Mouse (Mus musculus): ENCODE measurements around the gene Map4k2.

Gene Map4k2

GRCm38 (mm10) chr19:6375423-6376254, 34.7 kb downstream of the Map4k2 start:
- in situ Hi-C loops (cut with MseI, MboI), result no loop called here

- in situ Hi-C loops (cut with MseI, MboI), result no loop called here
Observed at GRCm38 (mm10) chr19:6376255-6376564, 35.3 kb downstream of the Map4k2 start.

- in situ Hi-C loops (cut with MseI, MboI), result no loop called here
Observed at GRCm38 (mm10) chr19:6376643-6377042, 35.7 kb downstream of the Map4k2 start.

GRCm38 (mm10) chr19:6377327-6378040, 36.5 kb downstream of the Map4k2 start:
- in situ Hi-C loops (cut with MseI, MboI), result no loop called here

GRCm38 (mm10) chr19:6380411-6381166, 39.7 kb downstream of the Map4k2 start:
- in situ Hi-C loops (cut with MseI, MboI), result no loop called here

GRCm38 (mm10) chr19:6381238-6381637, 40.3 kb downstream of the Map4k2 start:
- in situ Hi-C loops (cut with MseI, MboI), result no loop called here

- in situ Hi-C loops (cut with MseI, MboI), result no loop called here
Observed at GRCm38 (mm10) chr19:6382323-6382924, 41.5 kb downstream of the Map4k2 start.

- in situ Hi-C loops (cut with MseI, MboI), result no loop called here
Observed at GRCm38 (mm10) chr19:6383470-6383869, 42.5 kb downstream of the Map4k2 start.

GRCm38 (mm10) chr19:6384128-6384527, 43.2 kb downstream of the Map4k2 start, which contains the start of gene Pygm:
Gene Pygm (plus strand): TSS chr19:6384399.
- in situ Hi-C loops (cut with MseI, MboI), result no loop called here

- in situ Hi-C loops (cut with MseI, MboI), result no loop called here
Observed at GRCm38 (mm10) chr19:6384954-6385353, 44.0 kb downstream of the Map4k2 start.

- in situ Hi-C loops (cut with MseI, MboI), result no loop called here
Observed at GRCm38 (mm10) chr19:6385419-6385818, 44.5 kb downstream of the Map4k2 start.

- in situ Hi-C loops (cut with MseI, MboI), result no loop called here
Observed at GRCm38 (mm10) chr19:6385821-6386220, 44.9 kb downstream of the Map4k2 start.

- in situ Hi-C loops (cut with MseI, MboI), result no loop called here
Observed at GRCm38 (mm10) chr19:6386234-6386633, 45.3 kb downstream of the Map4k2 start.

- in situ Hi-C loops (cut with MseI, MboI), result no loop called here
Observed at GRCm38 (mm10) chr19:6388006-6388405, 47.1 kb downstream of the Map4k2 start.

- in situ Hi-C loops (cut with MseI, MboI), result no loop called here
Observed at GRCm38 (mm10) chr19:6389803-6390202, 48.9 kb downstream of the Map4k2 start.

- in situ Hi-C loops (cut with MseI, MboI), result no loop called here
Observed at GRCm38 (mm10) chr19:6390251-6390650, 49.3 kb downstream of the Map4k2 start.

GRCm38 (mm10) chr19:6392743-6393393, 51.9 kb downstream of the Map4k2 start:
- in situ Hi-C loops (cut with MseI, MboI), result no loop called here

GRCm38 (mm10) chr19:6393637-6394036, 52.7 kb downstream of the Map4k2 start:
- in situ Hi-C loops (cut with MseI, MboI), result no loop called here

- in situ Hi-C loops (cut with MseI, MboI), result no loop called here
Observed at GRCm38 (mm10) chr19:6396237-6396636, 55.3 kb downstream of the Map4k2 start.

GRCm38 (mm10) chr19:6397582-6398249, 56.8 kb downstream of the Map4k2 start:
- in situ Hi-C loops (cut with MseI, MboI), result no loop called here

Data from mouse trophoblast stem cell (cell line).